Mouse (Mus musculus): ENCODE data around the gene Ubash3a.

The Ubash3a gene

GRCm38 (mm10) chr17:31216068-31216955 lies 8.6 kb downstream of the Ubash3a start:
- DNase-seq (ENCODE audit: low spot score), result no peak

DNA sequence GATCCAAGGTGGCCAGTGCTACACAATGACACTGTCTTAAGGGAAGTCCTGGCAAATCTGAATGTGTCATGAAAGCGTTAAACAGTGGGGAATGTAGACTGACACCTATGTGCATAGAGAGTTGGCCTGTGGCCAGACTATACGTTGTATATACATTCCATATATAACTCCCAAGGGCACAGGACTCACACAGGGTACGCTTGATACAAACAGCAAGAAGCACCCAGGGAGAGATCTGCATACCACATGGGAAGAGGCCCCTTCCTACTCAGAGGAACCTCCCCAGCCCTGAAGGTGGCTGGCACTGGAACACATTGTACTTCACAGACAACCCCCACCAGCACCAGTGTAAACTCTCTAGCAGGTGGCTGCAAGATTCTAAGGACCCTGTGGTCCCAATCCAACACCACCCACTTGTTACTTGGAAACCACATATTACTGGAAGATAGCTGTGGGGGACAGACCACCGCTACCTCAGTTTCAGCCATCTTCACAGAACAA lies 15.2 kb downstream of the Ubash3a start:
- DNase-seq (ENCODE audit: low spot score), result no peak

- DNase-seq (ENCODE audit: low spot score), result no peak
Measured at GRCm38 (mm10) chr17:31223835-31224234, 16.2 kb downstream of the Ubash3a start.

DNA sequence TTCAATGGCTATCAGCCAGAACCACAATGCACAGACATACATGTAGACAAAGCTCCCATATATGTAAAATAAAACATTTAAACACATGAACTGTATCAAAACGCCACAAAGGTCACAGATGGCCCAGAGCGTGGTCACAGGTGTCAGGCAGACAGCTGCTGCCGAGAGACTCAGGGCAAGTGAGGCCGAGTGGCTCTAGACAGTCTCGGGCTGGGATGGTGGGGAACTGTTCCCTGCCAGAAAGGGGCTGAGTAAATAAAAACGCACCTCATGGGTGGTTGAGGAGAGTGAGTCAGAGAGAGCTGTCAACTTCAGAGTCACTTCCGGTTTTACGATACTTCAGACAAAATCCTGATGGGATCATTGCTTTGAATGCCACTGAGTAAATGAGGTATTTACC lies 16.9 kb downstream of the Ubash3a start:
- DNase-seq (ENCODE audit: low spot score), result no peak

- DNase-seq (ENCODE audit: low spot score), result no peak
Measured at GRCm38 (mm10) chr17:31226368-31226767, 18.7 kb downstream of the Ubash3a start.

DNA sequence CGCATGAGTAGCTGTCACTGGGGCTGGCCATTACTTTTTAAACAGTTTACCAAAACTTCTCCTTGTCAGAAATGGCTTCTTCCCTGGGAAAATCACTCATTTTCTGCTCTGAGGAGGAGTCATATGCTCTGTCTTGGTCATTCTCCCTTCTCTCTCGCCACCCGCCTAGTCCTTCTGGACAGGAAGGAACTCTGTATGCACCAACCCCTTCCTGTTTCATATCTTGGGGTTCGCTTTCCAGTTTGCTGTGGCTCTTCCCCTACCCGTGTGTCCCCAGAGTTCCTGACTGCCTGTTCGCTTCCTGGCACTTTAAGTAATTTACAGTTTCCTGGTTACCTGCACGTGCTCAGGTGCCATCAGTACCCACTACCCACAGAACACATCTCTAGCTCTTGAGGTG lies 19.3 kb downstream of the Ubash3a start:
- no peak for DNase-seq (ENCODE audit: low spot score)

- no peak for DNase-seq (ENCODE audit: low spot score)
Measured at GRCm38 (mm10) chr17:31231780-31232179, 24.1 kb downstream of the Ubash3a start.

- no peak for DNase-seq (ENCODE audit: low spot score)
Measured at GRCm38 (mm10) chr17:31232251-31233010, 24.8 kb downstream of the Ubash3a start.

DNA sequence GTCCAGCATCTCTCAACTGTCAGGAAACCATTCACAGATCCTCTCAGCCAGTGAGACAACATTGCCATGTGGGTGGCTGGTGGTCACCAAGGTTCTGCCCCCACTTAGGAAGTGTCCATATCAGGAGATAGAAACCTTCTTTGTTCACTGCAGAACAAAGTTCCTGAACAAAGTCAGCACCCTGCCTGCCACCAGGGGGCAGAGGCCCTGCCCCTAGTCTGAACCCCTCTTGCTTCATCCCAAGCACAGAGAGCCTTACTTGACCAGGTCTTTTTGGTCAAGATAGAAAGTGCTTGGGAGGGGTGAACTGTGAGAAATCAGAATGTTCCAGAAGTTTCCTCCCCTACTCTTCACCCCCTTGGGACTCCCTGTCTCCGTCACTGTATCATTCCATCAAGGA lies 28.2 kb downstream of the Ubash3a start:
- no peak for DNase-seq (ENCODE audit: low spot score)

GRCm38 (mm10) chr17:31238234-31239020 lies 30.8 kb downstream of the Ubash3a start:
- no peak for DNase-seq (ENCODE audit: low spot score)

DNA sequence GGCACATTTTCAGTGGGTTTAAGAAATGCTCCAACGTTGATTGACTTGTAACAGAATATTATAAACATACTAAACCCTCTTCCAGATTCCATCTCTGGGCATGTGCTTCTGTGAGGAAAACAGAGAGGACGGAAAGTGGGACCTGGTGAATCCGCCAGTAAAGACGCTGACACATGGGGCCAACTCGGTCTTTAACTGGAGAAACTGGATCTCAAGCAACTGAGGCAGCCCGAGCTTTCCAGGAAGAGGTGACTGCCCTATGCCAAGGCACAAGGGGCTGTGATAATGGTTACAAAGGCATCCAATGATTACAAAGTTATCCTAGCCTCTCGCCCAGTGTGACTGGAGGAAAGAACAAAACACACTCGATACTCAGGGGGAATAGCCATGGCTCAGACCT lies 33.5 kb downstream of the Ubash3a start:
- no peak for DNase-seq (ENCODE audit: low spot score)

DNA sequence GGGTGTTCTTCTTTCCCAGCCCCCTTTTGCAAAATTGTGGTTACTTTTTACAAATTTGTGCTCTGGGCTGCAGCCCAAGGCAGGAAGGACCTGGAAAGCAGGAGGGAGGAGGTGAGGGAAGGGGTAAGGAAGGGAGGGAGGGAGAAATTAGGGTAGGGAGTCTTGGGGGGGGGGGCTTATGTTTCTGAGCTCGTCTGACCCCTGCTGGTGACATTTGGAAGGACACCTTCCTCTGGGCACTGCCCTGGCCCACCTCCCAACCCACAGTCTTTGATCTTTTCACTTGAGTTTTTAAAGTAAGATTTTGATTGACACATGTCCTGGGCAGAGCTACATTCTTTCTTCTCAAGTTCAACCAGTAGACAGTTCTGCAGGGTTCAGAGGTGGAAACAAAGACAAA lies 35.1 kb downstream of the Ubash3a start:
- DNase-seq (ENCODE audit: low spot score), result no peak

DNA sequence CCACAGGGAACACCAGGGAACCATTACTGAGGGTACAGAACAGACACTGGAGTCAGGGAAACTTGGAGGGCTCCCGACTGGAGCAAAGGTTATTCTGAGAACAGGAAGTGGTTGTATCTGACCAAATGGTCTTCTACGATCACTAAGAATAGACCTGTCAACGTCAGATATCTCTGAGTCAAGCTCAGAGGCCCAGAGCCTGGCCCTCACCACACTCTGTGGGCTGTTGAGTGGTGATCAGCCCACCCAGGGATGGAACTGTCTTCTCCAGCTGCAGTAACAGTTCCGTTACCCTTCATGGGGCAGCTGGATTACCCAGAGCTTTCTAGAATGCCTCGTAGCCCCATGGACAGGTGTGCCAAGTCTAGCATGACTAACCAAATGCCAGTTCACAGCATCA lies 37.6 kb downstream of the Ubash3a start:
- DNase-seq (ENCODE audit: low spot score), result no peak

GRCm38 (mm10) chr17:31247144-31247543 lies 39.5 kb downstream of the Ubash3a start:
- DNase-seq (ENCODE audit: low spot score), result no peak

DNA sequence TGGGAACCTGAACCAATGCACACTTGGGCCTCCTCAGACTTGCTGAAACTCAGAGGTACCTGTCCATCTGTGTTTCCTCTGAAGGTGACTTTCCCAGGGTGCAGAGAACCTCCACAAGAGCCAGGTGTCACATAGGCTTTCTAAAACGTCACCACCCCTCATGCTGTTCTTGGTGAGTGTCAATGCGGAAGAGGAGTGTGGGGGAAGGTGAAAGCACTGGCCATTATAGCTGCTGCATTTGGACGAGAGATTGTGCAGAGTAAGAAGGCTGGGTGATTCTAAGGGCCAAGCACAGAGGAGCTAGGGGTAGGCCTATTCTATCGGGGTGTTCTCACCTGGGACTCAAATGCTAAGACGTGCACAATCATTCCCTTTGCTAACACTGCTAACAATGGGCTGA lies 46.3 kb downstream of the Ubash3a start:
- DNase-seq (ENCODE audit: low spot score), result no peak

GRCm38 (mm10) chr17:31254463-31254931 lies 46.8 kb downstream of the Ubash3a start:
- no peak for DNase-seq (ENCODE audit: low spot score)

DNA sequence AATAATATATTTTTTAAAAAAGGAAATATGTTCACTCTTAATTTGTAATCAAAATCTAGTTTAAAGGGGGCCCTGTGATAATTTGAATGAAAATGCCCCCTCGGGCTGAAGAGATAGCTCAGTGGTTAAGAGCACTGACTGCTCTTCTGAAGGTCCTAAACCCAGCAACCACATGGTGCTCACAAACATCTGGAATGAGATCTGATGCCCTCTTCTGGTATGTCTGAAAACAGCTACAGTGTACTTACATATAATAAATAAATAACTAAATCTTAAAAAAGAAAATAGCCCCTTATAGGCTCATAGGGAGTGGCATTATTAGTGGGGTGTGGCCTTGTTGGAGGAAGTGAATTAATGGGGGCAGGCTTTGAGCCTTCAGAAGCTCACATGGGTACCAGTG lies 49.5 kb downstream of the Ubash3a start:
- DNase-seq (ENCODE audit: low spot score), result no peak

DNA sequence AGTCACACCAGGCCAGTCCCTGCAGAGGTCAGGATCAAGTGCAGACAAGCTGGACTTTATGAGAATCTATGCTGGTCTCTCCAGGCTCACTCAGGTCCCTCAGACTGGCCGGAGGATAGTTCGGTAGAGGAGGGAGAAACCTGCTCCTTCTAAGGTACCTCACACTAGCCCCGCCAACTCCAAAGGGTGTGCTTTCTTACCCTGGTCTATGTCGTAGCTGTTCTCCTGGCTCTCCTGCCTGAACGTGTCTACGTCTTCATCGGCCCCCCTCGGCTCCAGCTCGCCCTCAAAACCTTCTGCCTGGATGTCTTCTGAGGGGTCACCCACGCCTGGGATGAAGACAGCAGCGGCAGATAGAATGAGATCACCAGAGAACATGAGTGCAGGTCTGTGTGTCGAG lies 50.2 kb downstream of the Ubash3a start:
- no peak for DNase-seq (ENCODE audit: low spot score)

GRCm38 (mm10) chr17:31258310-31258865 lies 50.7 kb downstream of the Ubash3a start:
- no peak for DNase-seq (ENCODE audit: low spot score)

DNA sequence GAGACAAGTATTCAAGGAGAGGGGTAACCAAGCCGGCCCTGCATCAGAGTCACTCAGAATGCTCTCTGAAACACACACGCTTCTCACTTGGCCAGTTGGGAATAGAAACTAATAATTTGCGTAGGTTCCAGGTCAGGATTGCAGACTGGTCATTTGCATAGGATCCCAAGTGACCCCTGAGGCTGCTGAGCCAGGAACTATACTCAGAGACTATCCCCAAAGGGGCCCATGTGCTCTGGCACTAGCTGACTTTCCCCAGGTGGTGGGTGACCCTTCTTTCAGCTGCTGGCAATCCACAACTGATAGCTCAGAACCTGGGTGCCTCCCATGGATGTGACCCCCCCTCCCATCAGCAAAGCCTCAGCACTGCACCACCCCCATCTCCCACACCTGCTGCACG lies 51.5 kb downstream of the Ubash3a start:
- no peak for DNase-seq (ENCODE audit: low spot score)

GRCm38 (mm10) chr17:31259825-31260224 lies 52.2 kb downstream of the Ubash3a start:
- DNase-seq (ENCODE audit: low spot score), result no peak

DNA sequence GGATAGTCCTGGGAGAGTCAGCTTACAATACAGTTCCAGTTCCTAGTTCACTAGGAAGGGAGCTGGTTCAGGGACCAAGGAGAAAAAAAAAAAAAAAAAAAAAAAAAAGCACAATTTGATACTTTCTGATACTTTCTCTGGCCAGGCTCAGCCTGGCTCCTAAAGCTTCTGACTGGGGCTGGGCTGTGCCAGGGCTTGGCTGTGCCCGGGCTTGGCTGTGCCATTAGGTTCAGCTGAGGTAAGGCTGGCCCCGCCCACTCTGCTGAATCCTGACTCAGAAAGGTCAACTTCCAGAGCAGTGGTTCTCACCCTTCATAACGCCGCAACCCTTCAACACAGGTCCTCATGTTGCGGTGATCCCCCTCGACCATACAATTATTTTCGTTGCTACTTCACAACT lies 52.8 kb downstream of the Ubash3a start:
- DNase-seq (ENCODE audit: low spot score), result no peak
